Mouse (Mus musculus): ENCODE results near the gene Mlycd. TPM values are rescaled to one million over a fixed set of nuclear protein-coding genes. Genes with fewer than 3 reads are reported as not detected.

Gene Mlycd
- polyA plus RNA-seq, 1 experiment from 2014 or later: 12.1 TPM

GRCm38 (mm10) chr8:119426069-119426735 lies 31.5 kb downstream of the Mlycd start:
- H3K9ac ChIP-seq (ENCODE audit: low read depth, low read length): no peak overlapping the region
- H3K27ac ChIP-seq (ENCODE audit: low read length): peak overlapping the region; percentile 85
- H3K4me1 ChIP-seq (ENCODE audit: control insufficient read depth, low read depth, low read length): peaks cover 57% of the 10 kb centered on the region
- H3K4me3 ChIP-seq (ENCODE audit: low read depth, low read length): no peak overlapping the region; the same call in 1 of the 2 replicates
- ATAC-seq (ENCODE audit: low read depth): no peak
- peak overlapping the region; percentile 38; the same call in 1 of the 2 replicates for H3K4me2 ChIP-seq (ENCODE audit: low read depth, low read length)
- 47% methylated on average over 6 of the region's 6 CpGs for WGBS (ENCODE audit: insufficient replicate concordance)
- no peaks in the 10 kb centered on the region for H3K27me3 ChIP-seq (ENCODE audit: control insufficient read depth, insufficient read depth, low read depth, low read length)
- H3K36me3 ChIP-seq (ENCODE audit: control insufficient read depth, insufficient read depth): no peaks in the 10 kb centered on the region
- no peaks in the 10 kb centered on the region for H3K9me3 ChIP-seq (replicated peaks; ENCODE audit: control insufficient read depth, low read length)

- no peaks in the 10 kb centered on the region for H3K36me3 ChIP-seq (ENCODE audit: control insufficient read depth, insufficient read depth)
- no peaks in the 10 kb centered on the region for H3K27me3 ChIP-seq (ENCODE audit: control insufficient read depth, insufficient read depth, low read depth, low read length)
- no peak overlapping the region for H3K4me2 ChIP-seq (ENCODE audit: low read depth, low read length)
- H3K9ac ChIP-seq (ENCODE audit: low read depth, low read length): no peak overlapping the region
- H3K27ac ChIP-seq (ENCODE audit: low read length): no peak overlapping the region
- H3K4me1 ChIP-seq (ENCODE audit: control insufficient read depth, low read depth, low read length): peaks cover 54% of the 10 kb centered on the region
- H3K9me3 ChIP-seq (replicated peaks; ENCODE audit: control insufficient read depth, low read length): no peaks in the 10 kb centered on the region
- H3K4me3 ChIP-seq (ENCODE audit: low read depth, low read length): no peak overlapping the region
- WGBS (ENCODE audit: insufficient replicate concordance): 62% methylated on average over 12 of the region's 12 CpGs
- no peak for ATAC-seq (ENCODE audit: low read depth)
Measured at GRCm38 (mm10) chr8:119427634-119428349, 33.1 kb downstream of the Mlycd start.

DNA sequence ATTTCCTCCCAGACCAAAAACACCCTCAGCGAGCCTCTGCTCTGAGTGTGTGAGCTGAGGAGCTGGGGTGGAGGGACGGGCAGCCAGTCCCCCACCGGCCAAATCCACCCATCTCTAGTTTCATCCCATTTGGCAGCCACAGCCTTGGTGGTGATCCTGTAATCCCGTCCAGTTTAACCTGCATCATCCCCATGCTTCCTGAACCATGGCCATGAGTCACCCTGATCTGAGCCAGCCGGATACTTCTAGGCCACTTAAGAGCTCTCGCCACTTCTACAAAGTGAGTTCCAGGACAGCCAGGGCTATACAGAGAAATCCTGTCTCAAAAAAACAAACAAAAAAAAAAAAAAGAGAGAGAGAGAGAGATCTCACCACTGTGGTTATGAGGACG lies 33.7 kb downstream of the Mlycd start:
- WGBS (ENCODE audit: insufficient replicate concordance): 50% methylated on average over 7 of the region's 7 CpGs

DNA sequence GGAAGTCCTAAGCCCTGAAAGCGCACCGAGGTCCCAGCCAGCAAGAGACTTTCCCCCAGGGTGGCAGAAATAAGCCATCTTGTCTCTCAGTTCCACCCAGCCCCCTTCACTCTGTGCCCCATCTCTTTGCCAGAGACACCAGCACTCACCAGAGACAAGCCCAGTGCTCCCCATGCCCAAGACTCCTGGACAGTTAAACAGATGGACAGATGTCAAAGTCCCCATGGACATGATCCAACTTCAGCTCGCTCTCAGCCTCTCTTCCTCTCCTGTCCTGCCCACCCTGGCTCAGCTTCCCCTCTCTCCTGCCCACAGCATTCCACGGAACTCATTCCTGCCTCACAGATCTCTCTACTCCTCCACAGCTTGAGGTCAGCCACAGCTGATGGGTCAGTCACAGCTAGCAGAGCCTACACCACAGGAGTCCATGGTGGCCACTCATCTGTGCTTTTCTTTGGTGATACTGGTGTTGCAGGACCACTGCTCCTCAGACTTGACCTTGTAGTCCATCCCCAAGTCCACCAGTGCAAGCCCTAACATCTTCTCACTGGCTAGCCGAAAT lies 34.2 kb downstream of the Mlycd start:
- Histone ChIP-seq H3K4me3 (ENCODE audit: low read depth, low read length) (no peak overlapping the region), H3K36me3 (ENCODE audit: control insufficient read depth, insufficient read depth) (no peaks in the 10 kb centered on the region), H3K4me2 (ENCODE audit: low read depth, low read length) (no peak overlapping the region), H3K27me3 (ENCODE audit: control insufficient read depth, insufficient read depth, low read depth, low read length) (no peaks in the 10 kb centered on the region), H3K9ac (ENCODE audit: low read depth, low read length) (no peak overlapping the region), H3K27ac (ENCODE audit: low read length) (peak overlapping the region; percentile 45; the same call in 1 of the 2 replicates), H3K4me1 (ENCODE audit: control insufficient read depth, low read depth, low read length) (peaks cover 47% of the 10 kb centered on the region), H3K9me3 (replicated peaks; ENCODE audit: control insufficient read depth, low read length) (no peaks in the 10 kb centered on the region)
- 46% methylated on average over 5 of the region's 5 CpGs for WGBS (ENCODE audit: insufficient replicate concordance)
- ATAC-seq (ENCODE audit: low read depth): no peak

More for the DNA sequence above, 33.7 kb downstream of the Mlycd start:
- Histone ChIP-seq H3K4me3 (ENCODE audit: low read depth, low read length) (no peak overlapping the region), H3K27ac (ENCODE audit: low read length) (no peak overlapping the region), H3K9ac (ENCODE audit: low read depth, low read length) (no peak overlapping the region), H3K4me1 (ENCODE audit: control insufficient read depth, low read depth, low read length) (peaks cover 51% of the 10 kb centered on the region), H3K9me3 (replicated peaks; ENCODE audit: control insufficient read depth, low read length) (no peaks in the 10 kb centered on the region), H3K36me3 (ENCODE audit: control insufficient read depth, insufficient read depth) (no peaks in the 10 kb centered on the region), H3K27me3 (ENCODE audit: control insufficient read depth, insufficient read depth, low read depth, low read length) (no peaks in the 10 kb centered on the region), H3K4me2 (ENCODE audit: low read depth, low read length) (no peak overlapping the region)
- ATAC-seq (ENCODE audit: low read depth): no peak

- no peaks in the 10 kb centered on the region for H3K36me3 ChIP-seq (ENCODE audit: control insufficient read depth, insufficient read depth)
- no peak overlapping the region for H3K4me3 ChIP-seq (ENCODE audit: low read depth, low read length)
- no peak for ATAC-seq (ENCODE audit: low read depth)
- H3K9ac ChIP-seq (ENCODE audit: low read depth, low read length): no peak overlapping the region
- no peaks in the 10 kb centered on the region for H3K9me3 ChIP-seq (replicated peaks; ENCODE audit: control insufficient read depth, low read length)
- peak overlapping the region; percentile 45 for H3K27ac ChIP-seq (ENCODE audit: low read length)
- H3K27me3 ChIP-seq (ENCODE audit: control insufficient read depth, insufficient read depth, low read depth, low read length): no peaks in the 10 kb centered on the region
- H3K4me2 ChIP-seq (ENCODE audit: low read depth, low read length): no peak overlapping the region
- WGBS (ENCODE audit: insufficient replicate concordance): 63% methylated on average over 3 of the region's 3 CpGs
- peaks cover 47% of the 10 kb centered on the region for H3K4me1 ChIP-seq (ENCODE audit: control insufficient read depth, low read depth, low read length)
Measured at GRCm38 (mm10) chr8:119429552-119429951, 34.9 kb downstream of the Mlycd start.

DNA sequence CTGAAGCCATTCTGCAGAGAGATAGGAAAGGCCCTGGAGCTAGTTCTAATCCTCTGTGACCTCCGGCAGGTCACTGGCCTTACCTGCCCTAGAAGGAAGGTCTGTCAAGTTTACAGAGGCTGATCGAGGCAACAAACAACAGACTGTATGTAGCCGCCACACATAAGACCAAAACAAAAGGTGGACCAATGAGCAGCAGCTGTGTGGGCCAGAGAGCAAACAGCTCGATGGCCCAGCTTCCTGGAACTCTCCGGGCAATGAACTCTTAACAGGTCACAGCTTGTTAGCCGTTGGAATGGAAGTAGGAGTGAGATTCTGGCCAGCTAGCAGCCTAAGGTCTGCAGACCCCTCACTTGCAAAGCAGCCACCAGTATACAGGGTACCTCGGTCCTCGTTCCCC lies 35.6 kb downstream of the Mlycd start:
- Histone ChIP-seq H3K27me3 (ENCODE audit: control insufficient read depth, insufficient read depth, low read depth, low read length) (no peaks in the 10 kb centered on the region), H3K36me3 (ENCODE audit: control insufficient read depth, insufficient read depth) (no peaks in the 10 kb centered on the region), H3K4me1 (ENCODE audit: control insufficient read depth, low read depth, low read length) (peaks cover 41% of the 10 kb centered on the region), H3K9ac (ENCODE audit: low read depth, low read length) (no peak overlapping the region), H3K9me3 (replicated peaks; ENCODE audit: control insufficient read depth, low read length) (no peaks in the 10 kb centered on the region), H3K27ac (ENCODE audit: low read length) (peak overlapping the region; percentile 45), H3K4me2 (ENCODE audit: low read depth, low read length) (no peak overlapping the region), H3K4me3 (ENCODE audit: low read depth, low read length) (no peak overlapping the region)
- WGBS (ENCODE audit: insufficient replicate concordance): 57% methylated on average over 8 of the region's 8 CpGs
- ATAC-seq (ENCODE audit: low read depth): peak; percentile 61

DNA sequence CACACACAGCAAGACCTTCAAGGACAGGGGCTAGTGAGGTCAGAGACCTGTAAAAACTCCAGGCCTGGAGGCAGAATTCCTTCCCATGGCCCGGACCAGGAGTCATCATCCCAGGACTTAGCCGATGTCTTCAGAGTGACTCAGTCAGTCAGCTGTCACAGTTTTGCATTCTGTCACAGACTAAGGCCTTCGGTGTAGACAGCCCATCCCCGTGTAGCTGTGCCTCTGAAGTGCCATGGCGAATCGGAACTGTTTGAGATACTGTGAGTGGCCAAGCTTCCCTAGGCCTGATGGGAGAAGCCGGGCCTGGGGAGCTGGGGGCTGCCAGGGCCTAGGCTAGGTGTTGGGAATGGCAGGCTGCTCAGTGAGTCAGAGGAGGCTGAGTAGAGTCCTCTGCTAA lies 36.0 kb downstream of the Mlycd start:
- H3K9ac ChIP-seq (ENCODE audit: low read depth, low read length): no peak overlapping the region
- H3K27ac ChIP-seq (ENCODE audit: low read length): peak overlapping the region; percentile 41; the same call in 1 of the 2 replicates
- no peaks in the 10 kb centered on the region for H3K36me3 ChIP-seq (ENCODE audit: control insufficient read depth, insufficient read depth)
- no peak overlapping the region for H3K4me3 ChIP-seq (ENCODE audit: low read depth, low read length)
- no peaks in the 10 kb centered on the region for H3K9me3 ChIP-seq (replicated peaks; ENCODE audit: control insufficient read depth, low read length)
- H3K4me2 ChIP-seq (ENCODE audit: low read depth, low read length): no peak overlapping the region
- no peaks in the 10 kb centered on the region for H3K27me3 ChIP-seq (ENCODE audit: control insufficient read depth, insufficient read depth, low read depth, low read length)
- WGBS (ENCODE audit: insufficient replicate concordance): 75% methylated on average over 7 of the region's 7 CpGs
- peaks cover 37% of the 10 kb centered on the region for H3K4me1 ChIP-seq (ENCODE audit: control insufficient read depth, low read depth, low read length)
- no peak for ATAC-seq (ENCODE audit: low read depth)

- 45% methylated on average over 3 of the region's 3 CpGs for WGBS (ENCODE audit: insufficient replicate concordance)
- Histone ChIP-seq H3K36me3 (ENCODE audit: control insufficient read depth, insufficient read depth) (no peaks in the 10 kb centered on the region), H3K27me3 (ENCODE audit: control insufficient read depth, insufficient read depth, low read depth, low read length) (no peaks in the 10 kb centered on the region), H3K27ac (ENCODE audit: low read length) (peak overlapping the region; percentile 68), H3K4me3 (ENCODE audit: low read depth, low read length) (no peak overlapping the region), H3K9me3 (replicated peaks; ENCODE audit: control insufficient read depth, low read length) (no peaks in the 10 kb centered on the region), H3K4me1 (ENCODE audit: control insufficient read depth, low read depth, low read length) (peaks cover 33% of the 10 kb centered on the region), H3K4me2 (ENCODE audit: low read depth, low read length) (0 out of 2 replicates have a peak overlapping the region, but pooled peaks have one; percentile 17), H3K9ac (ENCODE audit: low read depth, low read length) (no peak overlapping the region)
- peak; percentile 74 for ATAC-seq (ENCODE audit: low read depth)
Measured at GRCm38 (mm10) chr8:119432372-119432771, 37.7 kb downstream of the Mlycd start.

Data from liver, embryonic 16.5 days (tissue).